Mouse (Mus musculus): ENCODE data around the gene Spef1.

DNA sequence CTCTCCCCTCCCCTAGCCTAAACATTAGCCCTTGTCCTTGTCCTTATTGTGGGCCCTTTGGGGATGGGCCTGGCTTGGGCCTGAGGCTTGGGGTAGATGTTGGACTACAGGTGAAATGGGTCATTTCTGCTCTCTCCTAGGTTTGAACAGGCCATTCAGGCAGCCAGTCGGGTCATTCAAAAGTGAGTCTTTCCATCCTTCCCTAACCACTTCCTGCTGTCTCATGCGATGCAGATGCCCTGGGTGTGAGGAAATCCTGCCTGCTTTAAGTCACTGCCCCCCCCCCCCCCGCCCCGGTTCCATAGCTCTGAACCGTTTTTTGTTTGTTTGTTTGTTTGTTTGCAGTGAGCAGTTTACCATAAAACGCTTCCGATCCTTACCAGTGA, 3.9 kb upstream of the Spef1 start:
- TF ChIP-seq CTCF (IDR thresholded peaks at IDR 0.05; ENCODE audit: low read depth) (no peak), EP300 (IDR thresholded peaks at IDR 0.05; ENCODE audit: low read depth) (no peak)
